Mouse (Mus musculus): ENCODE results near the gene Ppfibp1. TPM values are rescaled to one million over a fixed set of nuclear protein-coding genes. Genes with fewer than 3 reads are reported as not detected.

The Ppfibp1 gene
- total RNA-seq, 2 experiments from 2014 or later, result 54.5 to 60.4 TPM

DNA sequence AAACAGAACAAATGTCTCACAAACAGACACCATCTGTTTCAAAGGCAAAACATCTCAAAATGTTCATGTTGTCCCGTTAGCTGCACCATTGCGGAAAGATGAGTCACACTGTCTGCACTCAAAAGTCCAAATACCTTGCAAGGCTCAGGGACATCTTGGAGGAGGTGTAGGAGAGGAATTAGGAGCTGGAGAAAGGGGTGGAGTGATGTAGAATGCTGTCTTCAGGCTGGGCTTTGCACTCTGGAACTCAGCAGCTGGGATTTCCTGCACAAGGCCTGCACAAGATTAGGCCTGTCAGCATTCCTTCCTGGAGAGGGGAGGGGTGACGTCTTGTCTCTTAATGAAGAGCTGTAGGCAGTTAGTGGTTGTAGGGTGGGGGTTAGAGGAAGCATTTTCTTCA lies 96.3 kb downstream of the Ppfibp1 start:
- DNase-seq (ENCODE audit: low spot score in 2 of 2), result peak in 1 of 2 experiments; percentile 50

DNA sequence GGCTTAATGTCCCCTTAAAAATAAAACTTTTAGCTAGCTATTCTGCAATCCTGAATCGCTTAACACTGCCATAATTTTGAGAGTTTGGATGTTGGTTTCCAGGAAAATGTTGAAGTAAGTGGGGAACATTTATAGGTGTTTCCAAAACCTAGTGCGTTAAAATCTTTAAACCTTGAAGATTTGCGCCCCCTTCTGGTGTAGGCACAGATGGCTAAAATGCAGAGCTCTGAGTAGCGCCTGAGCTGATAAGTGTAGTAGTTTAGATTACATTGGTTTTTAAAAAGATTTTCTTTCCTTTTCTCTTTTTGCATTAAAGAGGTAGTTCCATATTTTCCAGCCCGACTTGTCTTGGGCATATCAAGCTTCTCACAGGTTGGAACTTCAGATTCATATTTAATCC lies 105.9 kb downstream of the Ppfibp1 start:
- DNase-seq (ENCODE audit: low spot score in 2 of 2), result peak; percentile 69 to 74

DNA sequence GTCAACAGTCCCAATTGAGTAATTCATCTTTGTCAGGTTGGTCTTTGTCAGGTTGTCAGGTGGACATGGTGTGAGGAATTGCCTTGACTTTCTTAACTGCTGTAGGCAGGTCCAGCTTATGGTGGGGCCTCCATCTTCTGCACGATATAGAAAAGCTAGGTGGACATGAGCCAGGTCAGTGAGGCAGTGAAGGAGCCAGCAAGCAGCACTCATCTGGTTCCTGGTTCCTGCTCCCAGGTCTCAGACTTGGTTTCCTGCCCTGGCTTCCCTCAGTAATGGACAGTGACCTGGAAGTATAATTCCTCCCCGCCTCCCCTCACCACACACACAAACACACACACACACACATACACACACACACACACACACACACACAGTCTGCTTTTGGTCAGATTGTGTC lies 107.1 kb downstream of the Ppfibp1 start:
- no peak for DNase-seq (ENCODE audit: low spot score in 2 of 2)

DNA sequence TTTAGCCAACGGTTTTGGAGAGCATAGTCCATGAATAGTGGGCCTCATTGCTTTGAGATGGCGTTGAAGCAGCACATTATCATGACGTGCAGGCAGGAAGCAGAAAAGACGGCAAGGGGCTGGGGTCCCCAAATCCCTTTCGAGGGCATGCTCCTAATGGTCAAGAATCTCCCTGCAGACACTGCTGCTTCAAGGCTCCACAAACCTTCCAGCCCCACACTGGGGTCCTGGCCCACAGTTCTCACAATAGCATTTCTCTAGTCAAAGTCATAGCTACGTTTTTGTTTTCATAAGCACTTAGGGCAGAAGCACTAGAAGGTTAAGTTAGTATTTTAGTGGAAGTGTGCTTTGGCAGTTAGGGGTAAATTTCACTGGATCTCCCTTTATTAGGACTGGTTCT lies 107.6 kb downstream of the Ppfibp1 start:
- DNase-seq (ENCODE audit: low spot score in 2 of 2), result no peak

DNA sequence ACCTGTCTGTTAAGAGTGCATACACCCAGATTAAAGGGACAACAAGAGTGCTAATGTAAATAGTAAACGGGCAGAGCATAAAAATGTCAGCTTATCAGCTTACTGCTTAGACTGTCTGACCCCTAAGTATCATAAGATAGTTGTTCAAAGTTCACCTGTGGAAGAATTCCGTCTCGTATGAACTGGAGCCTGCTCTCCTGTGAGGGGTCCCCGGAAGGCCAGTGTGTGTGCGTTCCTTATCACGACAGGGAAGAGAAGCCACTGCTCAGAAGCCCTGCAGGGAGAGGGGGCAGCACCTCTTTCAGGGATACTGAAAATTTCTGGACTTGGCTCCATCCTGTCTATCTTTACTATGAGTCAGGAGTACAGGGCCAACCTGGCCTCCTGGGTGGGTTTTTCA lies 108.7 kb downstream of the Ppfibp1 start:
- no peak for DNase-seq (ENCODE audit: low spot score in 2 of 2)

DNA sequence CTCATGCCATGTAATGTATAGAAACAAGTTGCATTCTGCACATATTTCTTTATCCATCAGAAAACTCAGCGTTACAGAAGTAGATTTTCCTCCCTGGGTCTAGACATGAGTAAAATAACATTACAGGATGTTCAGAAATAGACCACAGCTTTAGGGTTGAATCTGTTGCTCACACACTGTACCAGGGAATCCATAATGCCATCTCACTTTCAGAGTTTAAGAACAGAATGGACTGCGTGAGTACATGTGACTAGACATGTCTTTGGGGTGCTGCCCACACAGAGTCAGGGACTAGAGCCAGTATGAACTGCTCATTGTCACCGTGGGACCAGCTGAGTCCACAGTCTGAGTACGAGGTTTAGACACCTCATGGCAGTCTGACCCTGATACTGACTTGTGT lies 110.4 kb downstream of the Ppfibp1 start:
- peak in 1 of 2 experiments; percentile 17 for DNase-seq (ENCODE audit: low spot score in 2 of 2)

DNA sequence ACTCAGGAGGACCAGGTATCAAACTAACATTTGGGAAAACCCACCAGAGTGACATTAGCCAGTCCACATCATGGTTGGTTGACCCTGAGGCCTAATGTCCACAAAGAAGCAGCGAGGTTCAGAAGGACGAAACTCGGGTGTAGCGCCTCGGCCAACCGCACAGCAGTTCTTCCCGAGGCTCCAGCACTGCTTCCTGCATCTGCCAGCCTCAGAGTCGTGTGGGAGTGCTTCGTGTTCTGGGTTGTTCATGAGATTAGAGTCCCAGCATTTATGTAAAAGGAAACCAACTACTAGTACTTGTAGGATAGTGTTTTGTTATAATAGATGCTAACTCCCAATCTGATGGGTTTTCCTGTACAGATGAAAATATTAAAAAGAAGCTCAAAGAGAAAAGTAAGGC lies 111.0 kb downstream of the Ppfibp1 start:
- DNase-seq (ENCODE audit: low spot score in 2 of 2), result peak; percentile 37 to 70

DNA sequence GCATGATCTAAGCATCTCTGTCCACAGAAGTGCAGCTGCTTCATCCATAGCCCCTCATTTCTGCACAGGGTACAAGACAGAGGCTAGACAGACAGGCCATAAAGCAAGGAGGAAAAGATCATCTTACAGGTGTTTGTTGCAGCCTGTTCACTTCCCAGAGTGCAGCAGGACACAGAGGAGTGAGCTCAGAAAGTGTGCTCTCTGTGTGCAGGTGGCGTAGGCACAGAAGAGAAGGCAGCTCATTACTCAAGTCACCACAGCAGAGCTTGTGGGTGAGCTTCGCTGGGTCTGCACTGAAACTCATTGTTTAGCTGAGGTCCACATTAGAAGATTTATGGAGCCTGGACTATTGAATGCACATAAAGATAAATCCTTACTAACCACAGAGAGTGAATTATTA lies 111.5 kb downstream of the Ppfibp1 start:
- peak in 1 of 2 experiments; percentile 19 for DNase-seq (ENCODE audit: low spot score in 2 of 2)

DNA sequence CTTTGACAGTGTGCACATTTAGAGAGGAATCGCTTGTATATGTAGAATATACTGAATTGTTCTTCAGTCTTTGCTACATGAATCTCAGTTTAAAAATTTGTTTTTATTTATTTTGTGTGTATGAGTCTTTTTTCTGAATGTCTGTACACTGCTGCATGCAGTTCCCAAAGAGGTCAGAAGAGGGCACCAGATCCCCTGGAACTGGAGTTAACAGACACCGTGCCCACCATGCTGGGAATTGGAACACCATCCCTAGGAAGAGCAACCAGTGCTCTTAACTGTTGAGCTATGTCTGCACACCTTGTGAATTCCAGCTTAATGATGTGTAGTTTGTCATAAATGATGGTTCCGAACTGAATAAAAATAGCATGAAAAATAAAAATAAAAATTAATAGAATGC lies 119.9 kb downstream of the Ppfibp1 start:
- DNase-seq (ENCODE audit: low spot score in 2 of 2), result peak; percentile 18 to 59

DNA sequence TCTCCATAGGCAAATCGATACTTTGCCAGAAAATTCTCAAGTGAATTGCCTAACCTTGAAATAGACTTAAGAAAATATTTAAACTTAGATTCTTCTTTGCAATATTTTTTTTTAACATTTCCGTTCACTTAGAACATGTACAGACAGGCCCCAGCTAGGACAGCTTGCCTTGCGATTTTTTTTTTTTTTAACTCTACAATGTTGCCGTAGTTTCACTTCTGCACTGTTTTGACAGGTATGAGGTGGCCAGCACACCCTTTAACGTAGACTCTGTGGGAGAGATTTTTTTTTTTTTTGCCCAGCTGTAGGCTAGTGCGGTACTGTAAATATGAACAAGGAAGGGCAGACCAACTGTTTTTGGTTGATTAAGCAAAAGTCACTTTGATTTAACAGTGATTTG lies 122.1 kb downstream of the Ppfibp1 start:
- DNase-seq (ENCODE audit: low spot score in 2 of 2), result no peak

DNA sequence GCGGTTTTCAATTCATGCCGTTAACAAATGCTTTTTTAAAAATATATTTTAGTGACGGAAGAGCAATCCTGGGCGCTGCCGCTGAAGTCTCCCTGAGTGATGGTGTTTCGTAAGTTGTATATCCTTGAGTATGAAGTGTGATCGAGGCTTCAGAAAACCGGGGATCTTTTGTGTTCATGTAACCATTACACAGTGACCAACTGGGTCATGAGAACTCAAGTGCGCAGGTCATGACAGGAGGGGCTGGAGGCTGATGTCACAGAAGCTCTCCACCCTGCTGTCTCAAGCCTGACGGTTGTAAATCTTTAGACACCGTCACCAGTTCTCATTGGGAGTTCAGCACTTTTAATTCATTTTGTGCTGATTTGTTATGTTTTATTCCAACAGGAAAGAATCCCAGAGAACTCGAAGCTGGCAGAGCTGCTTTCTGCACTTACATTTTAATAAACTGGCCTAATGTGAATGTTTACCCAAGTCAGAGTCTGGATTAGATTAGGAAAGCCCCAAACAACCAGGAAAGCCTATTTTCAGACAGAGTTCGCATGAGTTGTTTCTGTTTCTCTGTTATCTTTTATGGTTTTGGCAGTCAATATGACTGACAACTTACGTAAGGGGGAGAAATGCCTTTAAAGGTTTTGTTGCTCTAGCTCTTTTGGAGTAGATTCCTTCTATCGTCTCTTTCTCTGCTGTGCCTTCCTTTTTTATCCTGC lies 122.7 kb downstream of the Ppfibp1 start:
- no peak for DNase-seq (ENCODE audit: low spot score in 2 of 2)

DNA sequence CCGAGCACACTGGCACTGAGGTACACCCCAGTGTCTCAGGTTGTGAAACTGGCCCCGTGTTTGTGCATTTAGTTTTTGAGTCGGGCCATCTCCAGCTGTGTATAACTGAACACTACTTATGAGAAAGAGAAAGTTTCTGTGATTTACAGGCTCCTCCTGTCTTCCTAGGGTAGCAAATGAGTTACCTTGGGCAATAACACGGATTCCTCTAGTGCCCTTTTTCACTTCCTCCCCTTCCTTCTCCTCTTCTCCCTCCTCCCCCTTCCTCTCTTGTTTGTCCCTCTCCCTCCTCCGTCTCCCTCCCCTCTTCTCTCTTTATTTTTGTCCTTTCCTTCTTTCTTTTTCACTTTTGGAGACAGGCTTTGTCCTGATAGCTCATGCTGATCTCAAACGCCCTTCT lies 123.3 kb downstream of the Ppfibp1 start:
- no peak for DNase-seq (ENCODE audit: low spot score in 2 of 2)

DNA sequence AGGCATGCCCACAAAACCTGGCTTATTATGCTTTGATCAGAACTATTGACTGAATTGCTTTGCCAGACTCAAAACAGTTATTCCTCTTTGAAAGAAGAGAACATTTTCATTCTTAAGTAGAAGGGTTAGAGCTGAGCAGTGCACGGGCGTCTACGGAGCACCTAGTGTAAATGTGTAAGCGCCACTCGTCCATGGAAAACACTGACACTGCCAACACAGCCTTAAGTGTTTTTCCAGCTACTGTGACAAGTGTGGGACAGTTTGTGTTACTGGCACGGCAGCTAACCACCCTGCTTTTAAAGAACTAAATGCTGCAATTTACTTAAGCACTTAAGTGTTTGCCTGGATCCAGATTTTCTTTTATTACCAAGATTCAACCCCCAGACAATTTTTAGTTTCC lies 123.7 kb downstream of the Ppfibp1 start:
- DNase-seq (ENCODE audit: low spot score in 2 of 2), result no peak

DNA sequence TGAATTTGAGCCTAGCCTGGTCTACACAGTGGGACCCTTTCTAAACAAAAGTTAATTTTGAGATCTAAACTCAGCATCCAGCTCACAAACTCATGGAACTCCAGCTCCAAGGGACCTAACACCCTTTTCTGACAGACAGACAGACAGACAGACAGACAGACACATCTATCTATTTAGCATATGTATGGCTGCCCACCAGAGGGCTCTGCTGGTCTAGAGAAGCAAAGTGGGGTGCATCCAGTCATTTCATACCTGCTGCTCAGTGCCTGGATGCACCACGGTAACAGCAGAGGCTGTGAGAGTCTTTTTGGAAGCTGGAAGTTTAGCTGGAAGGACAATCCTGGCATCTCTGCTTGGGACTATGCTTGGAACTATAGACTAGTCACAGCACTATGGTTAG lies 125.3 kb downstream of the Ppfibp1 start:
- no peak for DNase-seq (ENCODE audit: low spot score in 2 of 2)

DNA sequence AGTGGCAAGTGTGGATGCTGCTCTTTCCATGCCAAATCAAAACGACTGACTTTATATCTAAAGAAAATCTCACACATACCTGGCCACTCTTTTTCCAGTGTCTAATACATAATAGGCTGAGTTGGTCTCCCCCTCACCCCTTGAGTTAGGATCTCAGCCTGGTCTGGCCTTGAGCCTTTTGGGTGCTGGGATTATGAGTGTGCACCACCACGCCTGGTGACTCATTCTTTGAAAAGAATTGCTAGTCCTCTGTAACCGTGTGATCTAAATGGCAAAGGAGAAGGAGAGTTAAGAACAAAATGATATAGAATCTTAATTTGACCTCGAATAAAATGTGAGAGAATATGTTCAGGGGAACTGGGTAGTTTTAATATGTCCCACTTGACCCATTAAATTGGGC lies 129.6 kb downstream of the Ppfibp1 start:
- DNase-seq (ENCODE audit: low spot score in 2 of 2), result no peak

DNA sequence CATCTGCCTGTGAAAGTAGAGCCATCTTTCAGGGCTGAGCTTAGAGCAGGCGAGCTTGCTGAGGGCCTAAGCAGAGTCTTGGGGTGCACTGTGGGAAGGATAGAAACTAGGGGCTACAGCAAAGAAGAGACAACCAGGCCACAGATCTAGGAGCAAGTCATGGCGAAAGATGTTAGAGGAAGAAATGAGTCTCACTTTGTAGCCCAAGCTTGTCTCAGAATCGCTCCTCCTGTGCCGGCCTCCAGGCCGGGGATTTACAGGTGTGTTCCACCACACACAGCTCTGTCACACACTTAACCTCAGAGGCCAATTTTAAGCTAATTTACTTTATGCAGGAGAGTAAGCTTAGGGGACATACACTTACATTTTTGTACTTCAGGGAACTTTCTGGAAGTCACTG lies 130.1 kb downstream of the Ppfibp1 start:
- no peak for DNase-seq (ENCODE audit: low spot score in 2 of 2)

DNA sequence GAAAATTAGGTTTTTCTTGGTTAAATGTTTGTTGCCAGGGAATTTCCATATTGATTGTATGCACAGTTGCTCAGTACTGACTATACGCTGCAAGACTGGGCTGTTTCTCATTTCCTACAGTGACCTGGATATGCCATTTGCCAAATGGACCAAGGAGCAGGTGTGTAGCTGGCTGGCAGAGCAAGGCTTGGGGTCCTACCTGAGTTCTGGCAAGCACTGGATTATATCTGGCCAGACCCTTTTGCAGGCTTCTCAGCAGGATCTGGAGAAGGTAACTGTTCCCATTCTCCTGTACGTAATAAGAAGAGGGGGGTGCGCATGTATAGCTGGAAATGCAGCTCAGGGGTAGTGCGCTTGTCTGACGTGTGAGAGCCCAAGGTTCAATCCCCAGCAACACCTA lies 132.9 kb downstream of the Ppfibp1 start:
- DNase-seq (ENCODE audit: low spot score in 2 of 2), result no peak

DNA sequence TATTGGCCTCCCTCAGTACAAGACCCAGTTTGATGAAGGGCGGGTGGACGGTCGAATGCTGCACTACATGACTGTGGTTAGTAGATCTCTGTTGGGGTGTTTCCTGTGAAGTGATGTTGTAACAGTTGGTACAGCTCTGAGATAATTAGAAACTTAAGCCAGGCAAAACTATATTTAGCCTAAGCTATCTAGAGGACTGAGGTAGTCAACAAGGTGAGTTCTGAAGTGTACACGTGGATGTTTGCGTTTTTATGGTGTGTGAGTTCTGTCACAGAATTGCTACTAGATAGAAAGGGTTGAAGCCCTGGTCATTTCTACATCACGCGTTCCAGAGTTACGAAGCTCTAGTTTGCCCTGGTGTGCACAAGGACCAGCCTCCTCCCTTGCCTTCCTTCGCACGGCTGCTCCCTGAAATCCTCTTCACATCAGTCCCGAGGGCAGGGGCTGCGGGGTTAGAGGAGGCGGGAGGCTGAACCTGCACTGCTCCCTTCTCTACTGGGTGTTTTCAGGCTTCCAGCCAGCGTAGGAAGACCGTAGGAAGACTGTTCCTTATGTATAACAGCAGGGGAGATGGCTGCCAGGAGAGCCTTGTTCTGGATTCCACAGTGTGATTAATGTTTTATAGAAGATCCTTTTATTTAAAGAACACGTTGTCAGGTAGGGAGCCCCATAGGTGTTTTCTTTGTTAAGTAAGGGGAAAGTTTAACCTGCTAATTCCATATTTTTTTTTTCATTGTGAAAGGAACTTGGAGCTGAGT lies 134.3 kb downstream of the Ppfibp1 start:
- peak in 1 of 2 experiments; percentile 30 for DNase-seq (ENCODE audit: low spot score in 2 of 2)

DNA sequence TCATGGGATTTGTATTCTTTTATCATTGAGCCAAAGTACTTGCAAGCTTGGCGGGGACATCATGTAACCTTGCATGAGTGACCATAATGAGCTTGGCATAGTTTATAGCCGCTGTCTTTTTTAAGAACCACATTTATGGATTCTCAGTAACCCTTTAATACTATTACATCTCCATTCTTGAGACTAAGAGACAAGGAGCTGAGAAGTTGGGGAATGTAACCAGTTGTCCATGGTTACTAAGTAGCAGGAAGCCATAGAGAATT lies 134.8 kb downstream of the Ppfibp1 start:
- no peak for DNase-seq (ENCODE audit: low spot score in 2 of 2)

DNA sequence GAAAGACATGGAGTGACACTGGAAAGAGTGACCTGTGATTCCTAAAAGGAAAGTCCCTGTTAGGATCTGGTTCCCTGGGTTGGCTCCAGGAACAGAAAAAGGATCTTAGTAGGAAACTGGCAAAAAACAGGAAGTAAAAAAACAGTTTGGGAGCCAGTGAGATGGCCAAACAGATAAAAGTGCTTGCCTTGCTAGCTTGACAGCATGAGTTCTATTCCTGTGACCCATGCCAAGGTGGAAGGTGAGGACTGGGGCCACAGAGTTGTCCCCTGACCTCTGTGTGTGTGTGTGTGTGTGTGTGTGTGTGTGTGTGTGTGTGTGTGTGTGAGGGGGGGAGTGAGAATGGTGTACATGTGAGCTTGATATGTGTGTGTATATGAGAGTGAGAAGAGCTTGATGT lies 135.3 kb downstream of the Ppfibp1 start:
- DNase-seq (ENCODE audit: low spot score in 2 of 2), result no peak

DNA sequence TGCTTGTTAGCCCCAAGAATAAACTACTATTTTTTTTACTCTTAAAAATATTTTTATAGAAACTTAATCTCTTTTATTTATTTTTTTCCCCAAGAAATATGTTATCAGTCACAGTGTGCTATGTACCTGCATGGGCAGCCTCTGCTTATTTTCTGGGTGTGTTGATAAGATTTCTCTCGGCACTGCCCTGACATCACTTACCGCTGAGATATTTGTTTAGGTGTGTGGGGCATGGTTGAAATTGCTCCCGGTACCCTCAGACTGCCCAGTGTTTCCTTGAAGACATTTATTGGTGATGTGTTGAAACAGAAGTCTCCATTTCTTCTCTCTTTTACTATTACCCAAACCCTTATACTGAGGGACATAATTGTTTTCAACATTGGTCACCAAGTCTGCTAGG lies 136.5 kb downstream of the Ppfibp1 start:
- no peak for DNase-seq (ENCODE audit: low spot score in 2 of 2)

DNA sequence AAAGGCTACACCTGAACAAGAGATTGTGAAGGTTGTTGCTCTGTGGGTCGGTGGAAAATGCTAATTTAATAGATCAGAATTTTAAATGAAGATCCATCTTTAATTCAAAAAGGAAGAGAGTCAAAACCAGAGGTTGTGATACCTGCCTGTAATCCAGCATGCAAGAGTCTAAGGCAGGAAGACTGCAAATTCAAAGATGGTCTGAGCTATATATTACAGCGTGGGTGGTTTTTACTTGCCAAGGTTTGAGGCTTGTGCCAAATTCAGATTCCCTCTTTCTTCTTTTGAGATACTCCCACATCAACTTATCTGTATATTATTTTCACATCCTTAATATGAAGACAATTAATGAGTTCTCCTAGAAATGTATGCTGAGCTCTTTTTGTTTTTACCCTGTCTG lies 140.1 kb downstream of the Ppfibp1 start:
- DNase-seq (ENCODE audit: low spot score in 2 of 2), result no peak

DNA sequence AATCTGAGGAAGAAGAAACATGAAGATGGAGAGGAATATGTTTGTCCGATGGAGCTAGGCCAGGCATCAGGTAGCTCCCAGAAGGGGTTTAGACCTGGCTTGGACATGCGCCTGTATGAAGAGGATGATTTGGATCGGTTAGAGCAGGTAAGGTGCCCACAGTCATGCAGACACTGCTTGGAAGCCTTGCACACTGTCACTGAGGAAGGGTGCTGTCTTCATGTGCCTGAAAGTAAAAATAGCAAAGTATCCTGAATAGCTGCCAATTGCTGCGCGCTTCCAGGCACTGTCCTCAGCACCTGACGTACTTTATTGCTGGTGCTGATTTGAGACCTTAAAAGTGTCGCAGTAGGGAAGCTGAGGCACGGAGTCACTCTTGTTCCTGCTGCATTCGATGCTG lies 141.3 kb downstream of the Ppfibp1 start:
- DNase-seq (ENCODE audit: low spot score in 2 of 2), result no peak
